Mouse (Mus musculus) lung, postnatal 10 days (tissue): ENCODE measurements around the gene Sertad3.
A peak's percentile ranks its signal among the peaks of the same experiment; 100 is the strongest.

ENCODE experiments used
- DNase-seq: peaks from one replicate; pipeline ENCODE4 v3.0.0; 2021

The Sertad3 gene

DNA sequence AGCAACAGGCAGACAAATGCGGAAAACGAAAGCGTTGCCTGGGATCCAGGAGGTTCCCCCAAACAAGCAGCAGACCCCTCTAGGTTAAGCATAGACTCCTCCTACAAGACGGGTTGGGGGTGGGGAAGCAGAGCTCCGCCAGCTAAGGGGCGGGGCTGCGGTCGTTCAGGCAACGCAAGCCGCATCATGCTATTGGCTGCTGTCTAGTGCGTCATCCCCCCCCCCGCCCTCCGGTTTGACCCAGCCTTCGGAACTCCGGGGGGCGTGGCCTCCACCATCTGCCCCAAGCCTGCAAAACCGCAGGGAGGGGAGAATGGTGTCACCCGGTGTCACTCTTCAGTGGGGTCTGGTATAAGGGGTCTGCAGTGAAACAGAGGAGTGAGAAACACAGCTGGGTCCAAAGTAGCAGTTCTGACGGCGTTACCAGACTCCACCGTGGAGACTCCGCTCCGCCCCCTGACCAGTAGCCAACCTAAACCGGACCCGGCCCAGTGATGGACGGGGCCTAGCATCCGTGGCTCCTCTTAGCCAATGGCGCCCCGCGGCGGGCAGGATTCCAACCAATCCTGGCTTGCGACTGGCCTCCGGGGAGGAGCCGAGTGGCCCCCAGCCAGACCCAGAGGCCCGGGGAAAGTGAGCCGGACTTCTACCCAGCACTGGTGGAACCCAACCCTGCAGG, at the start of gene Sertad3:
Gene Sertad3 (plus strand): TSS at position 613 of the 679 bp plus-strand sequence.
- peak; percentile 100 for DNase-seq

DNA sequence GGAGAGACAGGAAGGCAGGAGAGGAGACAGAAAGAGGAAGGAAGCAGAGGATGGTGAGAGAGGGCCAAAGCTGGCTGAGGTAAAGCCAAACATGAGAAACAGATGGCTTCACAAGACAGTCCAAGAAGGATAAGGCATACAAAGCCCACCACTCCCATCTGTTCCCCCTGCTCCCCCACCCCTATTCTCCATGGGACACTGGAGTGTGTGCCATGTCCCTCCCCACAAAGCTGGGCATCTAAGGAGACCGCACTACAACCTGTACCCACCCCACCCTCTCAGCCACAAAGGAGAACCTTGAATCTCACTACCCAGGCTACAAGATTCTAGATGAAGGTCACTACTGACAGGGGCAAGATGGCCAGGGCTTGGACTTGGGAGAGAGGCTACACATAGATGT, 46.2 kb upstream of the Sertad3 start:
- no peak for DNase-seq

DNA sequence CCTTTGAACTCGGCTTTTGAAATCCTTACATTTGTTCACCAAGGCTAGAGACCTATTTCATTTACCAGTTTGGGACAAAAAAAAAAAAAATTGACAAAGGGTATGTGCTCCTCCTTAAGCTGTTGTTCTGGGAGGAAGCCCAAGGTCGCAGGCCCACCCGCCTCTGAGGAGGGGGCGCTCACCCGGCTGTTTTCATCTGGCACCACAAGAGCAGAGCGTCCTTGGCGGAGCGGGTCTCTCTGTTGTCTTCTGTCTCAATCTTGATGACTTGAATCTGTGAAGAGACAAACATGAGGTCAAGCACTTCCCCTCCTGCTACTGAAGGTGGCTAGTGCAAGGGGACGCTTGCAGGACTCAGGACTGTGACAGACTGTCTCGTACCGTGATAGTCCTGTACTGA, 45.6 kb upstream of the Sertad3 start:
- DNase-seq: no peak

DNA sequence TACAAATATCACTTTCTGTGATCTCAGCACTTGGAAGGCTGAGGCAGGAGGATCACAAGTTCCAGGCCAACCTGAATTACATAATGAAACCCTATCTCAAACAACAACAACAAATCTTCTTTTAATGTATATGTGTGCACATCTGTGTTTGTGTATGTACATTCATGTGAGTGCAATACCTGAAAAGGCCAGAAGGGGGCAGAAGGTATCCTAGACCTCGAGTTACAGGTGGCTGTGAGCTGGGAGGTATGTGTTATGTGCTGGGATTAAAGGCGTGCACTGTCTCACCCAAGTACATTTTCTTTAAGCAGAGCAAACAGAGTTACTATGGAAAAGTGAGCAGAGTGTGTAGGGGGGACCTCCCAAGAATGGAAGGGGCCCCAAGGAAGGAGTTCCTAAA, 44.4 kb upstream of the Sertad3 start:
- no peak for DNase-seq

DNA sequence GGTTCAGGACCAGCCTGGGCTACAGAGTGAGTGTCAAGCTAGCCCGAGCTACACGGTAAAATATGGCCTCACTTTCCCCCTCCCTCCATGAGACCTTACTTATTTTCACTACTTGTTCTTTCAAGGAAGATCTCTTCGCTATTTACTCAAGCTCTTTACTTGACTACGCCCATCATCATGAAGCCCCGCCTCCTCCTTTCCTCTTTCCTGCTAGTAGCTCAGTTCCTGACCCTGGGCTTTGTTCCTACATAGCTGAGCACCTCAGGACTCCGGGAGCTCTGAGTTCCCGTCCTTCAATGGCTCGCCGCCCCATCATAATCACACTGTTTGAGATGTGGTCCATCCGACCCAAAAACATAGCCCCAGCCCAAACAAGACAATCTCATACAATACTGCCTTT, 40.2 kb upstream of the Sertad3 start:
- peak; percentile 16 for DNase-seq

DNA sequence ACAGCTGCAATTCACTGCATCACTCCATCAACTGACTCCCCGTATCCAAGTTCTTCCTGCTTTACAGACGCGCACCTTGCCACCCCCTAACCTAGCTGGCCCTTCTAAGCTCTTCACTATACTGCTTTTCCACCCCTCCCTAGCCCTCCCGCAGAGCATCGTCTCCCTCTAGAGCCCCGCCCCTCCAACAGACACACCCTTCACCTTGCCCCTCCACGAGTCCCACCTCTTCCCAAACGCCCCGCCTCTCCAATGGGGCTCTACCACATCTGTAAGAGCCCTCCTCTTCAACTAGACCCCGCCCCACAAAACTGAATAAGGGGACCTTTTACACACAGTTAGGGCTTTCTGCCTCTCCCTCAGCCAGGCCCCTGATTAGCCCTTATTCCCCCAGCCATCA, 39.8 kb upstream of the Sertad3 start:
- DNase-seq: no peak

DNA sequence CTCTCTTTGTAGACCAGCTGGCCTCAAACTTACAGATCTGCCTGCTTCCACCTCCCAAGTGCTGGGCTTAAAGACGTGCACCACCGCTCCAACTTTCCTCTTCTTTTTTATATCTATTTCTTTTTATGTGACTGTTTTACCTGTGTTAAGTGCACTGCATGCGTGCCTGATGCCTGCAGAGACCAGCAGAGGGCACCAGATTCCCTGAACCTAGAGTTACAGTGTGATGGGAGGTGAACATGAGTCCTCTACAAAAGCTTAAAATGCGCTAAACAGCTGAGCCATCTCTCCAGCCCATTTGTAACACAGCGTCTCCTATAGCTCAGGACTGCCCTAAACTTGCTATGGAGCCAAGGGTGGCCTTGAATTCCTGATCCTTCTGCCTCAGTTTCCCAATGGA, 36.0 kb upstream of the Sertad3 start:
- DNase-seq: no peak

DNA sequence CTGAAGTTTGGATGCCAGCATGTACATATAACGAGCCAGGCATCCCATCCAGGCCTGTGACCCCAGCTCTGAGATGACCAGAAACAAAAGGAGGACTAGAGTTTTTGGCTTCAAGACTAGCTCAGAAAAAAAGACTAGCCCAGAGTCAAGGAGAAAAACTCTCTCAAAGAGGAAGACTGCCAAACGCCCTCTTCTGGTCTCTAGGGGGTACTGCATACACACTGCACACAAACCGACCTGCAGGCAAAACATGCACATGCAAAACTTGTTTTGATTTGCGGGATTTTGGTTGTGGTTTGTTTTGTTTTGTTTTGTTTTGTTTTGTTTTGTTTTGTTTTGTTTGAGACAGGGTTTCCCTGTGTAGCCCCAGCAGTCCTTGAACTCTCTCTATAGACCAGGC, 33.6 kb upstream of the Sertad3 start:
- DNase-seq: no peak

DNA sequence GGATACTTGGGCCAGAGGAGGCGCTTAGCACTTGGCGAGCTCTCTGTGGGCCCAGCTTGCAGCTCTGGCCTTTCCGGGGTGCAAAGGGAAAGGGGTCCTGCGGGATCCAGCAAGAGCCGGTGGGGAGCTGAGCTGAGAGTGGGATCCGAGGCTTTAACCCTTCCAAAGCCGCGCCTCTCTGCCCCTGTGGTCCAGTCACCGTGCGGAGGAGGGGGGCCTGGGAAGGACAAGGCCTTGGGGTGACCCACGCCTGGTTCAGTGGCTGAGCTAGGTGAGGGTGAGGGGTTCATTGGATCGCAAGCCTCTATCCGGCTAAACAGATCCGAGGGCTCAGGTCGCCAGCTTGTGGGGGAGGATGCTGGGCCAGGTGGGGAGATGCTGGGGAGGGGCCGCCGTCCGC, 27.5 kb upstream of the Sertad3 start:
- DNase-seq: peak; percentile 11

DNA sequence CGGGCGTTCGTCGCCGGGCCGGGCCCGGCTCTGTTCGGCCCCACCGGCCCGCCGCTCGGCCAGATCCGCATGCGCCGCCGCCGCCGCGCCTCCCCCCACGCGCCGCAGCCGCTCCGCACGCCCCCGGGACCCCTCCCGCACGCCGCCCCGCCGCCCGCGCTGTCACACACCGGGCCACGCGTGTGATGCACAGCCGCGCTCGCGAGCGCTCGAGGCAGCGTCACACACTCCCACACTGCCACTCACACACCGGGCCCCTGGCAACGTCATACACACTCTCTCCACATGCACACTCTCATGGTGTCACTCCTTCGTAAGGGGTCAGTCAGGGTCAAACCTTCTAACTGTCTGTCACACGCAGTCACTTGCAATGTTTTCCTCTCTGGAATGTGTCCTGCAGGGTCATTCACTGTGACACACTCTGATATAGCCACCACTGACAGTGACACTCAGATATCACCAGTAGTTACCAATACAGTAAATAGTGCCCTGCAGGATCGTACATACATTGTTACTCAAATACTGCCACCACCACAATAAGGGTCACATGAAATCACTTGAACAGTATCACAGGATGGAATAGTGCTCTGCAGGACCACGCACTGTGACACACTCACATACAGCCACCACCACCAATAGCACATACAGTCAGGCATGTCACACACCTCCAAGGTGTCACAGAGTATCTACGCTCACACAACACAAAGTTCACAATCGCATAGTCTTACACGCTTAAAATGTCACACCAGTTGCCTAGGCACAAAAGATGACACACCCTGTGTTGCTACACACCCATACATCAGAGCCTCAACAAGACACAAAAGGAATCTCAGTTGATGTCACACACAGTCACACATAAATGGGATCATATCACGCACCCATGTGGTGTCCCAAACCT, 26.8 kb upstream of the Sertad3 start:
- peak; percentile 24 for DNase-seq

DNA sequence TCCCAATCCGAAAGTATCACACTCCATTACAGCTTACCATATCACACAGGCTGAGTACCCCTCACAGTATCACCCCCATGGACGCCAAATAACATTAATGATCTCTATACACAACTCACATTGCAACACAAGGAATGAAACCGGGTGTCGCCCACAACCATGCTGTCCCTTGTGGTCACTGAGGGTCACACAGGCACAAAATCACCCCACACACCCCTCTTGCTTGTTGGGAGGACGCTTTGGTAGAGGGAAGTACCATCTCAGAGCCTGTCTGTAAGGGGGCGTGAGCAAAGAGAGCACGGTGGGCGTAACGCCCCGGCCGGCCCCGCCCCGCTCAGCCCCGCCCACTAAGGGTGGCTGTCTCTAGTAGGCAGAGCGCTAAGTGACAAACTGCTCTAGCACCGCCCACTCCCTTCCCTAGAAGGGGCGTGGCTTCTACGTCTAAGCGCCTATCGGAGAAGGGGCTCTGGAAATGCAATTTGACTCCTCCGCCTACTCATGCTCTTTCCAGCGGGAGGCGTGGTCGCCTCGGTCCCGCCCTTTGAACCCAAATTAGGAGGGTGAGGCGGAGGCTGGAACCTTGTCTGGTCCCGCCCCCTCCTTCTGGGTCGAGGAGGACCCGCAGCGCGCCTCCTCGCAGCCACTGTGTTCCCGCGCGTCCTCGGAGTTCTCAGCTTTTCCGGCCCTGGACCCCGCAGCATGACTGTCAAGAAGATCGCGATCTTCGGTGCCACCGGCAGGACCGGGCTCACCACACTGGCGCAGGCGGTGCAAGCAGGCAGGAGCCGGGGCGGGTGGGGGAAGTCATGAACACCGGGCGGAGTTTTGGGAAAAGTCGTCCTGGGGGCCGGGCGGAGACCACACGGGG, 25.9 kb upstream of the Sertad3 start, which contains the start of the genes Sptbn4 and Blvrb:
Gene Sptbn4 (minus strand): TSS at position 268 of the 868 bp plus-strand sequence.
Gene Blvrb (plus strand): TSS at position 560 of the 868 bp plus-strand sequence.
- DNase-seq: peak; percentile 100

DNA sequence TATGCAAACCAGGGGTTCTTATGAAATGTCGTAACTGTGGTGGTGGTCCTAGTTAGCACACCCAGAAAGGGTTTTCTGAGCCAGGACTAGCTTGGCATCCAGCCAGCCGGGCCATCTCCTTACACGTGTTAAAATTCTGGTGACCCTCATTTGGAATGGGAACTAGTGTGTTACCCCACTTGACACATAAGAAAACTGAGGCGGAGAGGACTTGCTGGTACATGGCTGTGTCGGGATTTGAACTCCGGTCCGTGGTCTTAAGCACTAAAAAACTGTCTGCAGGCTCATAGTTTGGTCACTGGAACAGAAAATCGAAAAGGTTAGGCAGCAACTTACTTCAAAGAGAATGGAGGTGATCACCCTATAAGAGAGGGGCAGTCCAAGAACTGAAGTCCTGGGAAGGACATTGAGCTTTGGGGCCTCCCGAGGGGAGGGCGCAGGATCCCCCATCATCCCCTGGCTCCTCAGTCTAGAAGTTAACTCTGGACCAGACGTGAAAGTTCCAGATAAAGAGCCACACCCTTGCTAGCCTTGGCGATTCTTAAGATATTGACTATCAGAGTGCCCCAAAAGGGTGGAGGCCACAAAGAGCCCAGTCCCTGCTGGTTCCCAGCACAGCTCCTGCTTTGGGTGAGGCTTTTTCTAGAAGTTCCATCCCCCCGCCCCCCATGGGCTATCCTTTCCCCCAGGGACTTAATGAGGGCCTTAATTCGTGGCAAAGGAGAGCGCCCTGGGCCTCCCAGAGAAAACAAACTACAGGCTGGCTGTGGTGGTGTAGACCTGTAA, 25.0 kb upstream of the Sertad3 start:
- DNase-seq: no peak

DNA sequence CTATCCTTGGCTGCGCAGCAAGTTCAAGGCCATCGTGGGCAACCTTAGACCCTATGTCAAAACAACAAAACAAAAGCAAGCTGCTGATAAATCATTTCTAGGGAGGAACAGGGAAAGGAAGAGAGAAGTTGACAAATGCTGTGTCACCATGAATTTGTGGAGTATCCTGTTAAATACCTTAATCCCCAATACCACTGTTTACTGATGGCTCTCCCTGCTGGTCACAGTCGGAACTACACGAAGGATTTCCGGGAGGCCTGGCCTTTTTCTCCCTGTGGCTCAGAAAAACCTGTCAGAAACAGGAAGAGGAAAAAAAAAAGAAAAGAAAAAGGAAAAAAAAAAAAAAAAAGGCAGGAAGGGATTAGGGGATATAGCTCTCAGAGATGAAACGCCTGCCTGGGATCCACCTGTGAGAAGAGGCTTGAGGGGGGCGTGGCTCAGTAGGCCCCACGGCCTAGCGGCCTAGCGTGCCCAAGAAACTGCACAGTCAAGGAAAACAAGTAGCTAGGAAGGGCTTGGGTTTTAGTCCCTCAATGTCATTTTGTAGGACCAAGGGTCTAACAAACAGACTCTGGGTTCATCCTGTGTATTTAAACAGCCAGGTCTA, 24.2 kb upstream of the Sertad3 start:
- DNase-seq: peak; percentile 89

DNA sequence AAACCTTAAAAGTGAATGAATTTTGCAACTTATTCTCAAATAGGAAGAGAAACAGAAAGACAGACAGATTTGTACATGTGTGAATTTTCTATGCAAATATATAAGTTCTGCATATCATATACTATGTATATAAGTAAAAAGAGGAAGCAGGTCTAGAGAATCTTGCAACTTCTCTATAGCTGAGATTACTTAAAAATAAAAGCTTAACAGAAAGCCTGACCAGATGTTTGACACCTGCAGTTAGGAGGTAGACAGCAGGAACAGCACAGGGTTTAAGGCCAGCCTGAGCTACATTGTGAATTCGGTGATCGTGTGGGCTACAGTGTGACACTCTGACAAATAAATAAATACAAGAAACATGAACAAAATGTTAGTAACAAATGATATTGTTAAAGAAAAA, 22.2 kb upstream of the Sertad3 start:
- no peak for DNase-seq

DNA sequence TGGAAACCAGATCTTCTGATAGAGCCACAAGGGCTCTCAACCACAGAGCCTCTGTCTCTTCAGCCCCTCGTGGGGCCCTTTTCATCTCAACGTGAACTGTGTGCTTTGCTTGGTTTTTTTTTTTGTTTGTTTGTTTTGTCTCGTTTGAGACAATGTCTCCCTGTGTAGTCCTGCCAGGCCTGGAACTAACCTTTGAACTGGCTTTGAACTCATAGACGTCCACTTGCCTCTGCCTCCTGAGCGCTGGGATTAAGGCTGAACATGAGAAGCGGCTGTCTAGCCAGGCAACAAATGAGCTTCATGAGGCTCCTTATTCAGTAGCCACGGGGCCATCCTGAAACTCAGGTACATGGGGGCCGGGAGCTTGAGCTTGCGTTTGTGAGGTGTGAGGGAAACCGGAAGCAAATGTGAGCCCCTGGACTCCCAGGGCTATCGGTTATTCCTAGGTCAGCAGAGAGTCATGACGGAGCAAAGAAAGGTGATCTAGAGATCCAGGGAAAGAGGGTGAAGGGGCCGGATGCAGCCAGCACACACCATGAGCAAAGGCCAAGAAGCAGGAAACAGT, 21.3 kb upstream of the Sertad3 start:
- no peak for DNase-seq

DNA sequence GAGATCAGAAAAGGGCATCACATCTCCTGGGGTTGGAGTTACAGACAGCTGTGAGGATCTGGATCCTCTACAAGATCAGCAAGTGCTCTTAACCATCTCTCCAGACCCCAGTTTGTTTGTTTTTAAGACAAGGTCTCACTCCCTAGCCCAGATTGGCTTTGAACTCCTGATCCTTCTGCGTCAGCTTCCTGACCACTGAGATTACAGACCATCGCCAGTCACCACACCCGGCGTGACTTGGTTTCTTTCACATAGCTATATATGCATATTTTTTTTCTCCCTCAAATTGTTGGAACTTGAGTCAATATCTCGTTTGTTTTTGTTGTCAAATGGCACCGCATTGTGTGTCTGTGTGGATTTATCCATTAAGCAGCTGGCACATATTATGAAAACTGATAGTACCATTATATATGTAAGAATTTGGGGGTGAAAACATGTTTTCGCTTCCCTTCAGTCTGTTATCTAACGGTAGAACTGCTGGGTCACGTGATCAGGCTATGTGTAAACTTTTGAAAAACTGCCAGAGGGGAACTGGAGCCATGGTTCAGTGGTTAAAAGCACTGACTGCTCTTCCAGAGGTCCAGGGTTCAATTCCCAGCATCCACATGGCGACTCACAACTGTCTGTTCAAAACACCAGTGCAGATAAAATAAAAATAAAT, 19.0 kb upstream of the Sertad3 start:
- DNase-seq: no peak

DNA sequence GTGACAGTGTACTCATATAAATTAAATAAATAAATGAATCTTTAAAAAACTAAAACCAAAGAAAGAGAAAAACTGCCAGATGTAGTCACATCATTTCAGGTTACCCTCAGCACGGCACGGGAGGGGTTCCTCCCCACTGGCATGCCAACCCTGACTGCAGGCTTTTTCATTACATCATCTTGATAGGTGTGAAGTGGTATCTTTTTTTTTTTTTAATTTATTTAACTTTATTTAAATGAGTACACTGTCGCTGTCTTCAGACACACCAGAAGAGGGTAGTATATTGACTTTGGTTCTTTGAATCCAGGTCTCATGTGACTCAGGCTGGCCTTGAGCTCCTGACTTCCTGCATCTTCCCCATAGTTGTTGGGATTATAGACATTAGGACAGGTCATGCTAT, 18.3 kb upstream of the Sertad3 start:
- no peak for DNase-seq

DNA sequence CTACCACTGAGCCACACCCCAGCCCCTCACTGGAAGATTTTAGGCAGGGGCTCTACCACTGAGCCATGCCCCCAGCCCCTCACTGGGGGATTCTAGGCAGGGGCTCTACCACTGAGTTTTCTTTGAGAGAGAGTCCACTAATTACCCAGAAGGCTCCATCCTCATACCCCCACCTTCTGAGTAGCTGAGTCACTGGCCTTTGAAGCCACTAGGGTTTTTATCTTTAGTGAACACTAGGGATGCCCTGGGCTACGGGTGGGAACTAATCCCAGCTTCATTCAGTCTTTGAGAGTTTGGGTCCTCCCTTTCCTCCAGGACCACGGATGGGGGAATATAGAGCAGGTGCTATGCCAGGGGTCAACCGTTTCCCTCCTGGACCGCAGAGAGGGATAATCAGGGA, 15.0 kb upstream of the Sertad3 start:
- no peak for DNase-seq

DNA sequence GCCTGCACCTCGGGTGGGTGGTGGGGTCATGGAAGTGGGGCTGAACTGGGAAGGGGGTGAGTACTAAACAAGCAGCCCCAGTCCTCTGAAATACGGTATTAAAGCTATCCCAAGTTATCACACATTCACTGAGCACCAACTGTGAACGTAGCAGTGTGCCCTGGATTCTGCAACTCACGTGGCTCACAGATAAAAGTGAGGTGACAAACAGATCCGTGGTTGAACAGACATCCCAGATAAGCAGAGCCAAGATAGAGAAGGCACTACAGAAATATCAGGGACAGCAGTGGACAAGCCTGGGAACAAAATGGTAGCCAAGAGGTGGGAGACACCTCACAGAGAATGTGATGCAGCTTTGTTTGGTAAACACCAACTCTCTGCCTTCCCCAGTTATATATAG, 13.9 kb upstream of the Sertad3 start:
- DNase-seq: no peak

DNA sequence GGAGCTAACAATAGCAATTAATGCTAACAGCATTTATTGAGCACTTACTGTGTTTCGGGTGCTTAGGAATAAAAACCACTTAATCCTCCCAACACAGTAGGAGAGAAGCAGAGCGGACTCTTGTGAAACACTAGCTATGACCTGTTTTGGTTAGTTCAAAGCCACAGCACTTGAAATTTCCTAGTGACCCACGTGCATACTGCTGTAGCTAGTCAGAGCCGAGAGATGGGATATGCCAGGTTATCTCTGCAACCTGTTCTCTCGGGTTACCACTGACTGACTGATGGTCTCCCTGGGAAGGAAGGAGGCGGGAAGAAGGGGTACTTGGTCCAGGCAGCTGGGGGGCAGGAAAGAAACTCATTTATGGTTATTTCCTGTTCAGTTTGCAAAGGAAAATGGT, 13.1 kb upstream of the Sertad3 start:
- no peak for DNase-seq

DNA sequence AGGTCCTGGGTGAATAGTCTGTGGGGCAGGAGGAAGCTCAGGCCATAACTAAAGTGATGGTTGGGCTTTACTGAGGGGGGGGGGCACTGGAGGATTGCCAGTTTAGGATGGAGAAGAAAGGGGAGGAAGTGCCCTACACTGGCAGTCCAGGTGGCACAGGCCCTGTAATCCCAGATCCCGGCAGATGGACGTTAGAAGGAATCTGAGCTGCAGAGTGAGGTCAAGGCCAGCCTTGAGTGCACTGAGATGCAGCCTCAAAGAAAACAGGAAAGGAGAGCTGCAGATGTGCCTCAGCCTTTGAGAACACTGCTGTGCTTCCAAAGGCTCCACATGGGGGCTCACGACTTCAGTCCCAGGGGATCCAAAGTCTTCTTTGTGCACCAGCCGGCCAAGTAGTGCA, 5.9 kb upstream of the Sertad3 start:
- no peak for DNase-seq
